Mouse (Mus musculus): ENCODE results near the gene Setd5.

DNA sequence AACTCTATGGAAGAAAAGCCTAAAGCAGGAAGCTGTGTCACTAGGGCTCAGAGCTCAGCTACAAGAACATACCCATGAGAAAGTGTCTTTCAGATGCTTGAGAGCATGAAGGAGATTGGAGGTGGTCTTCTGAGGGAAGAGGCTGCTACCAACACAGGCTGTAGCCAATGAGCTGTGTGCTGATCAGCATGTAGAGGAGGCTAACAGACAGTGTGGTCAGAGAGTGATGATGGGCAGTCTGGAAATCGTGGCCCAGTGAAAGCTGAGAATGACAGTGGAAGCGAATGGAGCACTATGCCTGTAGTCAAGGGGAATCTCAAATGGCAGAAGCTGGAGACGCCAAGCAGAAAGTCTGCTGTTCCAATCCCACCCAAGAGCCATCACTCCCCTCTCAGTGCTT is 48.2 kb upstream of the Setd5 start:
- no peak for TF ChIP-seq TAL1 (IDR thresholded peaks at IDR 0.05; ENCODE audit: low read length)
- TF ChIP-seq GATA1 (IDR thresholded peaks at IDR 0.05; ENCODE audit: low read length), result no peak
